ENCODE assay signal across 8 mouse cellular contexts in the genomic region with DNA sequence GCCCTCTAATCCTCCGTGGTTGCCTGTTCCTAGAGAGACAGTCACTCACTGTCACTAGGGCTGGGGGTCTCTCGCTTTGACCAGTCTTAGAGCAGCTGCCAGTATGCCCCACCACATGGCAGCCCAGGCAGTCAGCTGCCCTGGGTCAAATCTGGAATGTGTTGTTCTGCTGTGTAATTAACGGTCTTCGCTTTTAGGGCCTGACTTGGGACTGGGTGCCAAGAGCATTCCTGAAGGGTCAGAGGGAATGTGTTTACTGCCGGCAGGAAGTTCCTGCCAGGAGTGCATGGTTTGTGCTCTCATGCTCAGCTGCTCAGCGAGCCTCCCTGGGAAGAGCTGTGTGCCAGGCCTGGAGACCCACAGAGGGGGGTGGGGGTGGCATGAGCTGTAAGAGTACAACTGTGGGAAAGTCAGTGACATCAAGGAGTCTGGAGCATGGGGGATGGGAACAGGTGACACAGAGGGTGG.
DNase-seq lines count a peak whose midpoint lies in the region; ATAC-seq and TF ChIP-seq lines count a peak whose summit lies in the region.

No protein-coding gene starts in this region.

- no peak overlapping the region for H3K4me3 ChIP-seq in embryonic facial prominence, embryonic 14.5 days (ENCODE audit: low read depth, low read length)
- no peak overlapping the region for H3K4me3 ChIP-seq in hindbrain, embryonic 15.5 days
- H3K4me3 ChIP-seq in liver, postnatal 0 days (ENCODE audit: low read depth, low read length): no peak overlapping the region

- H3K27me3 ChIP-seq in embryonic facial prominence, embryonic 14.5 days (replicated peaks; ENCODE audit: control insufficient read depth, insufficient read depth, low read length): no peaks in the 10 kb centered on the region
- H3K27me3 ChIP-seq in hindbrain, embryonic 15.5 days: no peaks in the 10 kb centered on the region
- H3K27me3 ChIP-seq in liver, postnatal 0 days (ENCODE audit: insufficient read depth, low read length): no peaks in the 10 kb centered on the region

- 0 out of 2 replicates have a peak, but pooled peaks cover 3% of the 10 kb centered on the region for H3K4me1 ChIP-seq in embryonic facial prominence, embryonic 14.5 days (ENCODE audit: control insufficient read depth, insufficient read depth, low read length)
- H3K4me1 ChIP-seq in hindbrain, embryonic 15.5 days (replicated peaks): peaks cover 5% of the 10 kb centered on the region; the same call in 1 of the 2 replicates
- H3K4me1 ChIP-seq in liver, postnatal 0 days (ENCODE audit: insufficient read depth): peaks cover 46% of the 10 kb centered on the region

- H3K9ac ChIP-seq in embryonic facial prominence, embryonic 14.5 days (ENCODE audit: low read depth, low read length): no peak overlapping the region
- H3K9ac ChIP-seq in hindbrain, embryonic 15.5 days: no peak overlapping the region
- no peak overlapping the region for H3K9ac ChIP-seq in liver, postnatal 0 days (replicated peaks)

- DNase-seq in adrenal gland, postnatal 25 days: peak; percentile 10
- no peak for DNase-seq in adrenal gland, adult (ENCODE audit: inconsistent age in 2 of 2, low spot score in 1 of 2)
- peak; percentile 78 for DNase-seq in embryonic facial prominence, embryonic 14.5 days (ENCODE audit: low spot score)
- no peak for DNase-seq in liver, postnatal 0 days
- peak; percentile 58 for DNase-seq in testis, postnatal 14 days (ENCODE audit: low spot score)
- no peak for DNase-seq in left cerebral cortex, postnatal 36 days (ENCODE audit: low spot score in 2 of 2)
- no peak for DNase-seq in frontal cortex, postnatal 25 days (ENCODE audit: low spot score in 2 of 2)

- no peaks in the 10 kb centered on the region for H3K36me3 ChIP-seq in embryonic facial prominence, embryonic 14.5 days (ENCODE audit: control insufficient read depth, insufficient read depth, low read length)
- H3K36me3 ChIP-seq in hindbrain, embryonic 15.5 days: no peaks in the 10 kb centered on the region
- no peaks in the 10 kb centered on the region for H3K36me3 ChIP-seq in liver, postnatal 0 days (replicated peaks; ENCODE audit: insufficient read depth, low read length)

- H3K4me2 ChIP-seq in embryonic facial prominence, embryonic 14.5 days (ENCODE audit: low read depth, low read length): no peak overlapping the region
- H3K4me2 ChIP-seq in hindbrain, embryonic 15.5 days: no peak overlapping the region
- no peak overlapping the region for H3K4me2 ChIP-seq in liver, postnatal 0 days (ENCODE audit: low read depth, low read length)

- TF ChIP-seq CTCF in liver, postnatal 0 days (IDR thresholded peaks at IDR 0.05; ENCODE audit: low read depth): no peak

- no peak for TF ChIP-seq EP300 in liver, postnatal 0 days (IDR thresholded peaks at IDR 0.05; ENCODE audit: low read depth)

- 21% methylated on average over 6 of the region's 6 CpGs for WGBS in embryonic facial prominence, embryonic 14.5 days
- WGBS in hindbrain, embryonic 15.5 days: 22% methylated on average over 6 of the region's 6 CpGs
- WGBS in liver, postnatal 0 days (ENCODE audit: insufficient replicate concordance): 63% methylated on average over 6 of the region's 6 CpGs

- H3K27ac ChIP-seq in embryonic facial prominence, embryonic 14.5 days (replicated peaks; ENCODE audit: low read depth, low read length): 0 out of 2 replicates have a peak overlapping the region, but pooled peaks have one; percentile 33
- no peak overlapping the region for H3K27ac ChIP-seq in hindbrain, embryonic 15.5 days (replicated peaks)
- H3K27ac ChIP-seq in liver, postnatal 0 days (ENCODE audit: low read depth): peak overlapping the region; percentile 81

- peaks cover 4% of the 10 kb centered on the region; the same call in 1 of the 2 replicates for H3K9me3 ChIP-seq in embryonic facial prominence, embryonic 14.5 days (ENCODE audit: control insufficient read depth, low read length)
- peaks cover 3% of the 10 kb centered on the region; the same call in 1 of the 2 replicates for H3K9me3 ChIP-seq in hindbrain, embryonic 15.5 days
- H3K9me3 ChIP-seq in liver, postnatal 0 days (ENCODE audit: low read length): no peaks in the 10 kb centered on the region

- intact Hi-C loops in left cerebral cortex, postnatal 36 days (cut with DNase I): no loop called here

- peak; percentile 91 for ATAC-seq in embryonic facial prominence, embryonic 14.5 days (ENCODE audit: low read depth)
- ATAC-seq in hindbrain, embryonic 15.5 days (ENCODE audit: low FRiP score, low read depth): peak; percentile 81
- ATAC-seq in liver, postnatal 0 days: 0 out of 2 replicates have a peak, but pooled peaks have one; percentile 5

Comparison
In these comparisons a context has a peak if more than half of its experiments do, and no peak if none do; other contexts are left out.
1. DNase-seq: peak in adrenal gland, postnatal 25 days (single experiment), embryonic facial prominence, embryonic 14.5 days (single experiment) and testis, postnatal 14 days (single experiment); none in adrenal gland, adult (0 of 2), liver, postnatal 0 days (single experiment), left cerebral cortex, postnatal 36 days (0 of 2) and frontal cortex, postnatal 25 days (0 of 2).
2. ATAC-seq: peak in every context shown above with its lines; median percentile 91 in embryonic facial prominence, embryonic 14.5 days; 81 in hindbrain, embryonic 15.5 days; 5 in liver, postnatal 0 days.